Mouse (Mus musculus): ENCODE measurements at regions not wholly inside any gene's neighbourhood (a gene's known extent, or its start where the extent isn't known, plus 50 kb on each side); places are given as distances from the start of the nearest gene placed in this dataset.

- DNase-seq (ENCODE audit: extremely low spot score, low read depth, low spot score) = no peak
Measured at GRCm38 (mm10) chr16:76837450-76837849, 176.1 kb upstream of the Usp25 start.

GRCm38 (mm10) chr16:76830371-76830770 is 183.1 kb upstream of the Usp25 start:
- no peak for DNase-seq (ENCODE audit: extremely low spot score, low read depth, low spot score)

GRCm38 (mm10) chr16:76827674-76828441 is 185.6 kb upstream of the Usp25 start:
- DNase-seq (ENCODE audit: extremely low spot score, low read depth, low spot score) = no peak

GRCm38 (mm10) chr16:76821261-76821660 is 192.2 kb upstream of the Usp25 start:
- DNase-seq (ENCODE audit: extremely low spot score, low read depth, low spot score) = no peak

- DNase-seq (ENCODE audit: extremely low spot score, low read depth, low spot score) = no peak
Measured at GRCm38 (mm10) chr16:76816056-76816885, 197.2 kb upstream of the Usp25 start.

- no peak for DNase-seq (ENCODE audit: extremely low spot score, low read depth, low spot score)
Measured at GRCm38 (mm10) chr16:76803725-76804124, 209.8 kb upstream of the Usp25 start.

GRCm38 (mm10) chr16:76786405-76787155 is 226.9 kb upstream of the Usp25 start:
- DNase-seq (ENCODE audit: extremely low spot score, low read depth, low spot score) = no peak

- DNase-seq (ENCODE audit: extremely low spot score, low read depth, low spot score) = no peak
Measured at GRCm38 (mm10) chr16:76782656-76783055, 230.8 kb upstream of the Usp25 start.

- no peak for DNase-seq (ENCODE audit: extremely low spot score, low read depth, low spot score)
Measured at GRCm38 (mm10) chr16:76775790-76776189, 237.7 kb upstream of the Usp25 start.

- no peak for DNase-seq (ENCODE audit: extremely low spot score, low read depth, low spot score)
Measured at GRCm38 (mm10) chr16:76774032-76774431, 239.5 kb upstream of the Usp25 start.

- no peak for DNase-seq (ENCODE audit: extremely low spot score, low read depth, low spot score)
Measured at GRCm38 (mm10) chr16:76773466-76773865, 240.0 kb upstream of the Usp25 start.

- no peak for DNase-seq (ENCODE audit: extremely low spot score, low read depth, low spot score)
Measured at GRCm38 (mm10) chr16:76768607-76769006, 244.9 kb upstream of the Usp25 start.

- DNase-seq (ENCODE audit: extremely low spot score, low read depth, low spot score) = no peak
Measured at GRCm38 (mm10) chr16:76766636-76767035, 246.9 kb upstream of the Usp25 start.

- DNase-seq (ENCODE audit: extremely low spot score, low read depth, low spot score) = no peak
Measured at GRCm38 (mm10) chr16:76765536-76765935, 248.0 kb upstream of the Usp25 start.

- no peak for DNase-seq (ENCODE audit: extremely low spot score, low read depth, low spot score)
Measured at GRCm38 (mm10) chr16:76764994-76765393, 248.5 kb upstream of the Usp25 start.

GRCm38 (mm10) chr16:76762619-76763283 is 250.8 kb upstream of the Usp25 start:
- peak; percentile 58 for DNase-seq (ENCODE audit: extremely low spot score, low read depth, low spot score)

- no peak for DNase-seq (ENCODE audit: extremely low spot score, low read depth, low spot score)
Measured at GRCm38 (mm10) chr16:76761848-76762247, 251.7 kb upstream of the Usp25 start.

- no peak for DNase-seq (ENCODE audit: extremely low spot score, low read depth, low spot score)
Measured at GRCm38 (mm10) chr16:76761004-76761403, 252.5 kb upstream of the Usp25 start.

- DNase-seq (ENCODE audit: extremely low spot score, low read depth, low spot score) = no peak
Measured at GRCm38 (mm10) chr16:76754871-76755270, 258.6 kb upstream of the Usp25 start.

- no peak for DNase-seq (ENCODE audit: extremely low spot score, low read depth, low spot score)
Measured at GRCm38 (mm10) chr16:76746385-76746784, 267.1 kb upstream of the Usp25 start.

- DNase-seq (ENCODE audit: extremely low spot score, low read depth, low spot score) = no peak
Measured at GRCm38 (mm10) chr16:76741141-76741540, 272.4 kb upstream of the Usp25 start.
